Mouse (Mus musculus) MEL (cell line): Measurements from ENCODE around the gene Heatr5a. TPM values are rescaled to one million over a fixed set of nuclear protein-coding genes. Genes with fewer than 3 reads are reported as not detected.

Experiments used
- DNase-seq: peaks from one replicate; pipeline ENCODE4 v3.0.0; 2011; ENCODE audit warnings: low read depth, low spot score
- H3K27ac ChIP-seq: 2 replicates; pipeline ENCODE4 v1.5.1; 2012; ENCODE audit warnings: low read depth, mild to moderate bottlenecking, control low read depth, low read length, moderate library complexity; ENCODE audit not compliant: control insufficient read depth
- H3K27me3 ChIP-seq, 2 experiments: fragments of 150-350 bp in 1 of 2; sonication (generic) in 1 of 2; 2 replicates each; pipeline ENCODE4 v1.6.1; 2012; ENCODE audit warnings: low read length in 2 of 2, mild to moderate bottlenecking in 2 of 2, improper control_type of control experiment in 1 of 2, moderate library complexity in 1 of 2; ENCODE audit not compliant: insufficient read depth in 2 of 2, control insufficient read depth in 1 of 2
- H3K36me3 ChIP-seq, 2 experiments: 2 replicates each; pipeline ENCODE4 v1.6.1; 2012 to 2014; ENCODE audit warnings: low read length in 2 of 2, improper control_type of control experiment in 1 of 2, inconsistent platforms in 1 of 2, mild to moderate bottlenecking in 1 of 2; ENCODE audit not compliant: insufficient read depth in 2 of 2, control insufficient read depth in 1 of 2
- H3K4me1 ChIP-seq, 2 experiments: fragments of 150-350 bp in 1 of 2; sonication (generic) in 1 of 2; 2 replicates each; pipeline ENCODE4 v1.6.1; 2012; ENCODE audit warnings: low read length in 2 of 2, improper control_type of control experiment in 1 of 2, mild to moderate bottlenecking in 1 of 2; ENCODE audit not compliant: insufficient read depth in 2 of 2, control insufficient read depth in 1 of 2
- H3K4me3 ChIP-seq, 2 experiments: fragments of 150-350 bp in 1 of 2; sonication (generic) in 1 of 2; 2 replicates each; pipeline ENCODE4 v1.5.1; 2012; ENCODE audit warnings: low read depth in 2 of 2, low read length in 2 of 2, mild to moderate bottlenecking in 2 of 2, moderate library complexity in 2 of 2, control low read depth in 1 of 2, improper control_type of control experiment in 1 of 2; ENCODE audit not compliant: control insufficient read depth in 1 of 2, insufficient read depth in 1 of 2
- H3K79me2 ChIP-seq: 2 replicates; pipeline ENCODE4 v1.6.1; 2012; ENCODE audit warnings: mild to moderate bottlenecking, low read length, moderate library complexity; ENCODE audit not compliant: control insufficient read depth, poor library complexity, insufficient read depth
- H3K9ac ChIP-seq: 2 replicates; pipeline ENCODE4 v1.6.1; 2012; ENCODE audit warnings: low read depth, mild to moderate bottlenecking, control low read depth, low read length, moderate library complexity; ENCODE audit not compliant: control insufficient read depth, poor library complexity, severe bottlenecking
- H3K9me3 ChIP-seq: fragments of 150-350 bp; sonication (generic); replicated peaks from 2 replicates; pipeline ENCODE4 v1.6.1; 2012; ENCODE audit warnings: mild to moderate bottlenecking, low read length, improper control_type of control experiment, moderate library complexity; ENCODE audit not compliant: insufficient read depth
- BHLHE40 ChIP-seq: IDR thresholded peaks from 2 replicates; pipeline ENCODE4 v1.6.1; 2012; ENCODE audit warnings: low read depth, mild to moderate bottlenecking, inconsistent platforms, low read length, improper control_type of control experiment, borderline replicate concordance
- CHD1 ChIP-seq: IDR thresholded peaks from 2 replicates; pipeline ENCODE4 v1.6.1; 2012; ENCODE audit warnings: low read depth, mild to moderate bottlenecking, inconsistent platforms, low read length, improper control_type of control experiment
- CTCF ChIP-seq, 3 experiments: IDR thresholded peaks in 2 of 3; conservative IDR thresholded peaks in 1 of 3; 2 replicates each; pipeline ENCODE4 v1.5.1; 2011 to 2012; ENCODE audit warnings: low read length in 3 of 3, low read depth in 2 of 3, mild to moderate bottlenecking in 2 of 3, improper control_type of control experiment in 1 of 3, inconsistent platforms in 1 of 3, mixed read lengths in 1 of 3, moderate library complexity in 1 of 3; ENCODE audit not compliant: control insufficient read depth in 1 of 3, insufficient read depth in 1 of 3, poor library complexity in 1 of 3, severe bottlenecking in 1 of 3
- E2F4 ChIP-seq: IDR thresholded peaks from 2 replicates; pipeline ENCODE4 v1.6.1; 2011; ENCODE audit warnings: low read depth, low read length, improper control_type of control experiment, borderline replicate concordance
- ELF1 ChIP-seq: IDR thresholded peaks from 2 replicates; pipeline ENCODE4 v1.6.1; 2014; ENCODE audit warnings: low read depth, mild to moderate bottlenecking, inconsistent platforms, low read length, improper control_type of control experiment, moderate library complexity
- GABPA ChIP-seq: IDR thresholded peaks from 2 replicates; pipeline ENCODE4 v1.6.1; 2012; ENCODE audit warnings: low read depth, mild to moderate bottlenecking, inconsistent platforms, low read length, improper control_type of control experiment, moderate library complexity
- GATA1 ChIP-seq: IDR thresholded peaks from 2 replicates; pipeline ENCODE4 v1.6.1; 2011; ENCODE audit warnings: low read depth, low read length, improper control_type of control experiment
- HCFC1 ChIP-seq: IDR thresholded peaks from 2 replicates; pipeline ENCODE4 v1.6.1; 2012; ENCODE audit warnings: low read depth, mild to moderate bottlenecking, inconsistent platforms, low read length, improper control_type of control experiment, moderate library complexity
- KAT2A ChIP-seq: conservative IDR thresholded peaks from 2 replicates; pipeline ENCODE4 v1.6.1; 2012; ENCODE audit warnings: low read depth, low read length, improper control_type of control experiment, inconsistent platforms
- MEF2A ChIP-seq: IDR thresholded peaks from 2 replicates; pipeline ENCODE4 v1.6.1; 2014; ENCODE audit warnings: low read depth, mild to moderate bottlenecking, inconsistent platforms, low read length, improper control_type of control experiment; ENCODE audit not compliant: poor library complexity, insufficient replicate concordance, severe bottlenecking; ENCODE audit errors: extremely low read depth
- MYB ChIP-seq: IDR thresholded peaks from 2 replicates; pipeline ENCODE4 v1.6.1; 2011; ENCODE audit warnings: mild to moderate bottlenecking, low read depth, low read length, improper control_type of control experiment
- MYC ChIP-seq: IDR thresholded peaks from 2 replicates; pipeline ENCODE4 v1.6.1; 2011; ENCODE audit warnings: low read depth, mild to moderate bottlenecking, low read length, improper control_type of control experiment, moderate library complexity
- NELFE ChIP-seq: IDR thresholded peaks from 2 replicates; pipeline ENCODE4 v1.6.1; 2011; ENCODE audit warnings: low read depth, low read length, improper control_type of control experiment
- NRF1 ChIP-seq: IDR thresholded peaks from 2 replicates; pipeline ENCODE4 v1.6.1; 2014; ENCODE audit warnings: low read depth, mild to moderate bottlenecking, inconsistent platforms, low read length, improper control_type of control experiment, moderate library complexity; ENCODE audit not compliant: poor library complexity, insufficient read depth, severe bottlenecking
- POLR2A ChIP-seq, 2 experiments: IDR thresholded peaks; 2 replicates each; pipeline ENCODE4 v1.6.1; 2011 to 2012; ENCODE audit warnings: low read length in 2 of 2, mild to moderate bottlenecking in 2 of 2, control low read depth in 1 of 2, improper control_type of control experiment in 1 of 2, low read depth in 1 of 2, moderate library complexity in 1 of 2; ENCODE audit not compliant: control insufficient read depth in 1 of 2, insufficient read depth in 1 of 2, poor library complexity in 1 of 2
- POLR2AphosphoS2 ChIP-seq: IDR thresholded peaks from 2 replicates; pipeline ENCODE4 v1.6.1; 2011; ENCODE audit warnings: low read length, improper control_type of control experiment
- SIN3A ChIP-seq: IDR thresholded peaks from 2 replicates; pipeline ENCODE4 v1.6.1; 2012; ENCODE audit warnings: low read length, improper control_type of control experiment, inconsistent platforms
- SMC3 ChIP-seq: IDR thresholded peaks from 2 replicates; pipeline ENCODE4 v1.6.1; 2011; ENCODE audit warnings: low read depth, low read length, improper control_type of control experiment
- TAL1 ChIP-seq: IDR thresholded peaks from 2 replicates; pipeline ENCODE4 v1.6.1; 2012; ENCODE audit warnings: mild to moderate bottlenecking, inconsistent platforms, low read length, moderate library complexity, mixed read lengths
- USF2 ChIP-seq, 2 experiments: IDR thresholded peaks; 2 replicates each; pipeline ENCODE4 v1.6.1; 2011 to 2012; ENCODE audit warnings: improper control_type of control experiment in 2 of 2, low read length in 2 of 2, borderline replicate concordance in 1 of 2, inconsistent platforms in 1 of 2, low read depth in 1 of 2, mild to moderate bottlenecking in 1 of 2; ENCODE audit not compliant: insufficient read depth in 1 of 2
- ZKSCAN1 ChIP-seq: IDR thresholded peaks from 2 replicates; pipeline ENCODE4 v1.6.1; 2012; ENCODE audit warnings: low read depth, mild to moderate bottlenecking, inconsistent platforms, low read length, improper control_type of control experiment, moderate library complexity
- ZMIZ1 ChIP-seq: IDR thresholded peaks from 2 replicates; pipeline ENCODE4 v1.6.1; 2012; ENCODE audit warnings: low read depth, mild to moderate bottlenecking, inconsistent platforms, low read length, improper control_type of control experiment, moderate library complexity
- ZNF384 ChIP-seq: IDR thresholded peaks from 2 replicates; pipeline ENCODE4 v1.6.1; 2012; ENCODE audit warnings: low read depth, mild to moderate bottlenecking, inconsistent platforms, low read length, improper control_type of control experiment
- polyA plus RNA-seq, 2 experiments: library from polyadenylated mRNA; stranded (reverse) in 1 of 2; unstranded in 1 of 2; fragments of >175 nt in 1 of 2; fragments of >200 nt in 1 of 2; gene quantifications; 2 replicates each; pipeline versions ENCODE4 v1.2.1 to v1.2.4; 2012; ENCODE audit warnings: low replicate concordance in 2 of 2, low read depth in 1 of 2; ENCODE audit not compliant: insufficient read length in 2 of 2, insufficient read depth in 1 of 2, missing spikeins in 1 of 2
- total RNA-seq: library from RNA; depleted of rRNA; stranded (reverse); fragments of 300-350 nt; gene quantifications from 2 replicates; pipeline ENCODE4 v1.2.3, GENCODE M21; 2012

Heatr5a gene
- total and polyA plus RNA-seq, 3 experiments: 41.2 to 70.5 (median 70.4) TPM

DNA sequence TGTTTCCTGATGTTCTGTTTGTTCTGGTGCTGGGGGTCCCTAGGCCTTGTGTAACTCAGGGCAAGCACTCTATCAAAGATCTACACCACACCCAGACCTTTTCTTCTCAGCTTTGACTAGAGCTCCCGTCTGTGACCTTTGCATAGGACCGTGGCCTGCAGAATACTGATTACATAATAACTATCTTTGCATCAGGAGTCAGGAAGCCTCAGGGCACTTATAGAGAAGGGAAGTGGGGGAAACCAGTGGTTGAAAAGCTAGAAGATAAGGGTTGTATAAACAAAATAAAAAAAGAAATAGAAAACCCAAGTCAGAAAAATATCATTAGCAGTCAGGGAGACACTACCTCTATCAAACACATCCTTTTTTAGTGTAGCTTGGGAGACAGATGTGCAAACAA is 121.2 kb downstream of the Heatr5a start (continued):
- TF ChIP-seq MEF2A (peak; percentile 42; the same call in 1 of the 2 replicates), NRF1 (no peak), MYC (0 out of 2 replicates have a peak, but pooled peaks have one; percentile 18), GABPA (no peak), MYB (peak; percentile 44), HCFC1 (no peak), USF2 (IDR thresholded peaks at IDR 0.05; ENCODE audit: borderline replicate concordance in 1 of 2, insufficient read depth in 1 of 2, low read depth in 1 of 2, low read length in 2 of 2) (no peak)
- TF ChIP-seq, all 39 proteins: peak for 13

DNA sequence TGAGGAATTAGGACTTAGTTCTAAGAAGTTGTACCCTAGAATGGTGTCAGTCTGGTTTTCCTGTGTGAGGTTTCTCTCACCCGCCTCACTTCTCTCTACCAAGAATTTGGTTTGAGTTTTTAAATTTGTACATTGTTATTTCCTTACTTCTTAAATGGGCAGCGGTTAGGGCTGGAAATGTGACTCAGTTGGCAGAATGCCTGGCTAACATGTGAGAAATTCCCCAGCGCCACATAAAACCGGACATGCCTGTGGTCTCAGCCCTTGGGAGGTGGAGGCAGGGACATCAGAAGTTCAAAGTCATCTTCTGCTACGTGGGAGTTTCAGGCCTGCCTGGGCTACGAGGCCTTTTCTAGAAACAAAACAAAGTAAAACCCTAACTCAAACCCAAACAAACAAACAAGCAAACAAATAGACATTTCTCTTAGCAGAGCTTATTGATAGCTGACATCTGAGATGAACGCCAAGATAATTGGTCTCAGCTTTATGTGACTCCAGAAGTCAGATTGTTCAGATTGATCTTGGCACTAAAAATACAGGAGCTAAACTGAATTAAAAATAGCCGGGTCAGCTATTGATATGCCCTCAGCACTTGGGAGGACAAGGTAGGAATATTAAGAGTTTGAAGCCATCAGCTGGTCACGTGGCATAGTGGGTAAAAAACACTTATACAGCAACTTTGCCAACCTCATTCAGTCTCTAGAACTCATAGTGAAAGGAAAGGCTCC is 123.0 kb downstream of the Heatr5a start:
- TF ChIP-seq ZNF384 (no peak), TAL1 (no peak), HCFC1 (no peak), CHD1 (no peak), ZKSCAN1 (no peak), POLR2A (IDR thresholded peaks at IDR 0.05; ENCODE audit: control insufficient read depth in 1 of 2, insufficient read depth in 1 of 2, low read depth in 1 of 2, low read length in 2 of 2, poor library complexity in 1 of 2) (no peak), CTCF (IDR thresholded peaks at IDR 0.05 in 2 of 3, conservative IDR thresholded peaks at IDR 0.05 in 1 of 3; ENCODE audit: control insufficient read depth in 1 of 3, insufficient read depth in 1 of 3, low read depth in 2 of 3, low read length in 3 of 3, poor library complexity in 1 of 3, severe bottlenecking in 1 of 3) (no peak), SIN3A (no peak), POLR2AphosphoS2 (no peak), E2F4 (no peak), SMC3 (no peak), MEF2A (no peak), ELF1 (no peak), ZMIZ1 (no peak), BHLHE40 (no peak), NELFE (no peak), GATA1 (no peak), KAT2A (no peak)
- Histone ChIP-seq H3K9me3 (no peaks in the 10 kb centered on the region), H3K27me3 (no peaks in the 10 kb centered on the region), H3K4me3 (no peak overlapping the region), H3K27ac (peak overlapping the region; percentile 11; the same call in 1 of the 2 replicates), H3K36me3 (peaks cover 0 to 37% of the 10 kb centered on the region in 2 experiments; a peak in 2 of 4 replicates), H3K79me2 (no peaks in the 10 kb centered on the region; the same call in 1 of the 2 replicates), H3K4me1 (peaks cover 23 to 31% of the 10 kb centered on the region in 2 experiments), H3K9ac (no peak overlapping the region)
- no peak for DNase-seq
